Mouse (Mus musculus): ENCODE data around the gene Syngr4.

The Syngr4 gene

DNA sequence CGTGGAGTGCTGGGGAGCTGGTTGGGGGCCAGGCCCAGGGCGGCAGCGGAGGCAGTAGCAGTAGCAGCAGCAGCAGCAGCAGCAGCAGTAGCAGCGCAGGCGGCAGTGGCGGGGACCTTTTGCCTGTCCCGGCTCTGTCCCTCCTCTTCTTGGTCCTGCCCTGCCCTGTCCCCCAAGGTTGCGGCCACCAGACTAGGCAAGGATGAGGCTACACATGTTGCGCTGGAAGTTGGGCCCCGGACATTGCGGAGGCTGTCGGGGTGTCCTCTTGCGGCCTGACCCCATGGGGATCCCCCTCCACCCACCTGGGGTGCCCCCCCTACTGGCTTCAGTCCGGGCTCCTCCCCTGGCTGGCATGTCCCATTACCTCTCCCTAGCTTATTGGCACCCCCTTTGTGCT, 26.7 kb downstream of the Syngr4 start:
- peak; percentile 30 for DNase-seq (ENCODE audit: extremely low spot score, low spot score)

DNA sequence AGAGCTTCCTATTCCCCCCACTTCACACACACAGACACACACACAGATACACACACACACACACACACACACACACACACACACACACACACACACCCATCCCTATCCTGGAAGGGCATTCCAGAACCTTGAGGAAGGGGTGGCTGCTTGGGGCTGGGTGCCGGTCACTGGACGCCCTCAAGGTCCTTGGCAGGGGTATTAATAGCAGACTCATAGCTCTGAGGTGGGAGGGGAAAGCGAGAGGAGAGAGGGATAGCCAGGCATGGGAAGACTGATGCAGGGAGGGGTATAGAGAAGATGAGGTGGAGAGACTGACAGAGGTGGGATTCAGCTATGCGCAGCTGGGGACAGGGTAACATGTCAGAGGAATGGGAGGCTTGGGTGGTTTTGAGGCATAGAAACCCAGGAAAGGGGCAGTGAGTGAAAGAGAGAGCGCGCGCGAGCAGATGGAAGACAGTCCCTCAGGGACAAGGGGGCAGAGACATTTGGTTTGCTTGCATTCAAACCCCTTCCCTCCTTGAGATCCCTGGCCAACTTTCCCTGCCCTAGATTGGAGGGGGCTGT, 27.3 kb downstream of the Syngr4 start:
- peak; percentile 31 for DNase-seq (ENCODE audit: extremely low spot score, low spot score)

DNA sequence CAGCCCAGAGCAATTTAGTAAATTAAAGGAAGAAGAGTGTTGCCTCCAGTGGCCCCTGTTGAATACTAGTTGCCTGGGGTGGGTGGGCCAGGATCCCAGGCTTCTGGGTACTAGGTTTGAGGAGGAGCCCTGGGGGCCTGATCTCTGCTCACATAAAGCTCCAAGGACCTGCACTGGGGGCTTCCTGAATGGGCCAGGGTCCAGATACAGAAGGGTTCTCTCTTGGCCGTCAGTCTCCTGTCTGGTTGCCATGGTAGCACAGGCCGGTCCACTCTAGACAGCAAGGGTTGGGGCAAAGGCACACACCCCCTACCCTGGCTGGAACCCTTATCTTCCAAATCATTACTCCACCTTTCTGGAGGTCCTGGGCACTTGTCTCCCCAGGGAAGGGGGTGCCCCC, 28.6 kb downstream of the Syngr4 start:
- DNase-seq (ENCODE audit: extremely low spot score, low spot score), result no peak

DNA sequence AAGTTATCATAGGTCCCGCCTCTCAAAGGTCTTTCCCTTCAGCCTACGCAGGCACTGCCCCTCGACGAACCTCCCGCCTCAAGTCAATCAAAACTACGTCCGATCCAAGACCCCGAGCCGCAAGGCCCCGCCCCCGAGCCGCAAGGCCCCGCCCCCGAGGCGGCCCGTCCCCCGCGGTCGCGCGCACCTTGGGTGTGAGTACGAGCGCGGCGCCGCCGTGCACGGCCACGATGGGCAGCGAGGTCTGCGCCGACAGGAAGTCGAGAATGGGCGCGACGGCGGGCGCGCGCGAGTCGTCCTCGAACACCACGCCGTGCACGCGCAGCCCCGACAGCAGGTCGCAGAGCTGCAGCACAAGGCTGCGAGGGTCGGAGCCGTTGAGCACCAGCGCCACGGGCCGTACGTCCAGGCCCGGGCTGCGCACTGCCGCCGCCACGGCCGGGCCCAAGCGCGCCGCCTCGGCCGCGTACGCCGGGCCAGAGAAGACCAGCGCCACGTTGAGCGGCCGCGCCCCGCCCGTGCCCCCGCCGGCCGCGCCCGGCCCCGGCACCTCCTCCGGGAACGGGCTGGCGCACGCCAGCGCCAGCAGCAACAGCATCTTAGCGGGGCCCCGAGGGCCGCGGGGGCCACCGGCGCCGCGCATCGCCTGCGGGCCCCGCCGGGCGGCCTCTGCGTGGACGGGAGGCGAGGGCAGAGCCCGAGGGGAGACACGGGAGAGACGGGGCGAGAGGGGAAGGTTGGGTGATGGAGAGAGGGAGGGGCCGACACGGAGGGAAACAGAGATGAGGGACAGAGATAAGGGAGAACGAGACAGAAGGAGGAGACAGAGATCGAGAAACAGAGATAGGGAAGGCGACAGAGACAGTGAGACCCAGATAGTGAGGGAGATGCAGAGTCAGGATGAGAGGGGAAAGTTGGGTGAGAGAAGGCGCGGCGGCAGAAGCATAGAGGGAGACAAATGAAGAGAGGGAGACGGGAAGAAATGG, 30.3 kb downstream of the Syngr4 start:
- peak; percentile 94 for DNase-seq (ENCODE audit: extremely low spot score, low spot score)

DNA sequence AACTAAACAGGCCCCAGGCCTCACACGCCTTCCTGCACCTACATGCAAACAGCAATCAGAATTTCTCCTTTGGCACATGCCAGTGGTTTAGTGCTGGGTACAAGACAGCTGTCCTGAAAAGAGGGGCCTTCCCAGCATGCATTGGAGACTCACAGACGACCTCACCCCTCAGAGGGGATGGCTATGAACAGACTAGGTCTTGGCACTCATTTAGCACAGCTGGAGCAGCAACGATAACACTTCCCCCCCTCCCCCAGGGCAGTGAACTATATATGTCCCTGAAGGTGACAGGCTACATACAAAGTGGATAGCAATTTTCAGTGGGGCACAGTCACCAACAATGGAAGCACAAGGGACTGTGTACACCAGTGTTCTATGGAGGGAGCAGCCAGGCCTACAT, 32.1 kb downstream of the Syngr4 start:
- DNase-seq (ENCODE audit: extremely low spot score, low spot score), result no peak

DNA sequence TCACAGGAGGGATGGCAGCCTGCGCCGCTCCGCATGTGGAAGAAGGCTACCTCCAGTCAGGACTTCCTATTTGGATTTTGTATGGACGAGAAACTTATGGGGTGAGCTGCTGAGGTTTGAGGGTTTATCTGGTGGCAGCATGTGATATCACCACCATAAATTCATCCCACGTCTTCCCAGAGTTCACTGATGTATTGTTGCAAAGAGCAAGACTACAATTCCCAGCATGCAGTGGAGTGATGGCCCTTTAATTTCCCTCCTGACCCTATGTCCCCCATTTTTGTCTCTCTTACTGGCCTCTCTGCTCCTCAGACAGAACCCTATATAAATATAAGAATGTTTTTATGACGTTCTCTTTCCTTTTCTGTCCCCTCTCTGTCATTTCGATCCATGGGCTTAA, 33.7 kb downstream of the Syngr4 start:
- DNase-seq (ENCODE audit: extremely low spot score, low spot score), result no peak

DNA sequence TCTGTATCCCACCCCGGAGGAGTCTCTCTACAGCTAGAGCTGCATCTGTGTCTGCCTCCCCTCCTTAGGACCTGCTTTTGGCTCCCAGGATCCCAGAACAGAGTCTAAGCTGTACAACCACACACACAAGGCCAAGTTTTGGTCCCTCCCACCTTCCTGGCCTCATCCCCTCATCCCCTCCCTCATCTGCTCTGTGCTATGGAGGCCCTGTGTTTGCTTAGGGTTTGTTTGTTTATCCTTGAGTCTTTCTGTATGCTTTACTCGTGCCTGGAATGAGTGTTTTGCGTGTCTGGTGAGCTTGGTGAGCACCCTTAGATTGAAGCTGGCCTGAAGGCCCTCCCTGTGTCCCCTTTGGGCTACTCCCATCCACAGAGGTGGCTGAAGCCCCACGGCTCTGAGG, 37.5 kb downstream of the Syngr4 start:
- no peak for DNase-seq (ENCODE audit: extremely low spot score, low spot score)

DNA sequence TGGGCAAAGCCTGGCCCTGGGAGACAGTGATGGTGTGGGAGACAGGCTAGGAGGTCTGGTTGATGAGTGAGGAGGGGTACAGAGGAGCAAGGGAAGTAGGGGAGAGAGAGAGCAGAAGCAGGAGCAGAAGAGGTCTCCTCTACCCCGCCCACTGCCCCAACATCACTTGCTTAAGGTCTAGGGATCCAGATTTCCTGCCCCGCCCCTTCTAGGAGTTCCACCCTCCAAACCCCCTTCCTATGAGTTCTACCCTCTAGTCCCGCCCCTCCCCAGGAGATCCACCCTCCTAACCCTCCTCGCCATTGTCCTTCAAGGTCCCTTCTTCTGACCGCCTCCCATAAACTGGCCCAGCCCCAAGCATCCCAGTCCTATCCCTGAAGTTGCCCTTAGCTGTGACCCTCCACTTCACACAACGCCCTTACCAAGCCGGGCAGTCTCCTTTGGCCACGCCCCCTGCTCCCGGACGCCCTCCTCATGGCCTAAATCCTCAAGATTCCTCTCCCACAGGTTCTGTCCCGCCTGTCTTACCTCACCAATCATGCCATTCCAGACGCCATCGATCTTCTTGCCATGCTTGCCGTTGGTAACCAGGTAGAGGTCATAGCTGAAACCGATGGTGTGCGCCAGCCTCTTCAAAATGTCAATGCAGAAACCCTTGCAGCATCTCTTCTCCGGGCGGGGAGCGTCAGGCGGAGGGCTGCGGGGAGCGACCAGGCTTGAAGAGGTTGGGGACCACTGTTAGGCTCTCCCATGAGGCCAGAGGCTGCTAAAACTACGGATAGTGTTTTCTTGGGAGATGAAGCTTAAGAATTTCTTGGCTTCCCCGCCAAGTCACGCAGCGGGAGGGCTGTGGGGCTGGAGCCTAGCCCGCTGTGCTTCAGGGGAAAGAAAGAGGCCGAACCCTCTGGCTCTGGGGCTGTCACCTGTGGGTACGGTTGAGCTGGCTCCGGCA, 39.3 kb downstream of the Syngr4 start:
- DNase-seq (ENCODE audit: extremely low spot score, low spot score), result peak; percentile 55

DNA sequence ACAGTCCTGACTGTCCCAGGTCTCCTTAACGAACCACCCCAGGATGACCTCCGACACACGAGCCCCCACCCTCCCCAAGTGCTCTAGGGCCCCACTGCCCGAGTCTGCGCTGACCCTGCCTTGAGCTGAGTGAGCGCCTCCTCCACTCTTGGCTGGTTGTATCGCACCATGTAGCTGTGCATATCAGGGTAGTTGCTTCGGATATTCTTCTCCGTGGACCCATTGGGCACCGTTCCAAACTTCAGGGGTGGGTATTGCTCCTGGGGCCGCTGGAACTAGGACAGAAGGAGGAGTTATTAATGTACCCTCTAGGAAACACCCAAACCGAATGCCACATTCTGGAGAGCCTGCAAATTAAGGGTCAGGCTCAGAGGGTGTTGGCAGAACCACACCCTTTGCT, 43.4 kb downstream of the Syngr4 start:
- no peak for DNase-seq (ENCODE audit: extremely low spot score, low spot score)

DNA sequence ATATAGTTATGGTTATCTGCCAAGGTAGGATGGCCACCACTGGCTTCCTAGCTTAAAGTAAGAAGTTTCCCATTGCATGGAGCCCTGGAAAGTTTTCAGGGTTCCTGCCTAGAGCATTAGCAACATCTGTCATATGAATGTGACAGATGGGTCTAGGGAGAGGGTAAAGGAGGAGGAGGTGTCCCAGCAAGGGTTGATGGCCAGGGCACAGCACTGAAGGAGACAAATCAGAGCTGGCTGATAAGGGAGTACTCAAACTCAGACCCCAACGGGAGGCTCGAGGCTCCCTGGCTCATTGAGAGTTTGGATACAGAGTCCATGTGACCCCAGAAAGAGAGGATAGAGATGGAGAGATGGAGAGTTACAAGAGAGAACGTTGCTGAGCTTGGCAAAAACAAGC, 45.9 kb downstream of the Syngr4 start:
- DNase-seq (ENCODE audit: extremely low spot score, low spot score), result no peak

DNA sequence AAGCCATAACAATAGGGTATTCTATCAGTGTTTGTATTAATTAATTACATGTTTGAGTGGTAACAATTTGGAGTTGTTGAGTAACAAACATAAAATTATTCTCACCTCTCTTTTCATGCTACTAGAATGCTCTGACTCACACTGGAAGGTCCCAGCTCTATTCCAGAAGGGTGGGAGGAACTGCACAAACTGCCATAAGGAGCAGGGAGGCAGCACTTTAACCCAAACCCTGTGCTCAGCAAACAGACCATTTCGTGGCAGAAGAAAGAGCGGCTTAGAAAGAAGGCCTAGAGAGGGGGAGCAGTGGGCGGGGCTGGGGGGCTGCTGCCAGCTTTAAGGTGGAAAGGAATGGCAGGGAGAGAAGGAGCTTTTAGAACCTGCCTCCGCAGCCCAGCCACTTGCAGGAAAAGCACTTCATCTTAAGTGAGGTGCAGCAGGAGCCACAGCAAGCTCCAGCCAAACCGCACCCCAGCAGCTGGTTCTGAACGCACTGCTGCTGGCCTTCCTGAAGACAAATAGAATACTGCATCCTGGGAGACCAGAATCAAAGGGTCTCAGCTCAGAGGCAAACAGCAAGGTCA, 48.0 kb downstream of the Syngr4 start:
- no peak for DNase-seq (ENCODE audit: extremely low spot score, low spot score)

DNA sequence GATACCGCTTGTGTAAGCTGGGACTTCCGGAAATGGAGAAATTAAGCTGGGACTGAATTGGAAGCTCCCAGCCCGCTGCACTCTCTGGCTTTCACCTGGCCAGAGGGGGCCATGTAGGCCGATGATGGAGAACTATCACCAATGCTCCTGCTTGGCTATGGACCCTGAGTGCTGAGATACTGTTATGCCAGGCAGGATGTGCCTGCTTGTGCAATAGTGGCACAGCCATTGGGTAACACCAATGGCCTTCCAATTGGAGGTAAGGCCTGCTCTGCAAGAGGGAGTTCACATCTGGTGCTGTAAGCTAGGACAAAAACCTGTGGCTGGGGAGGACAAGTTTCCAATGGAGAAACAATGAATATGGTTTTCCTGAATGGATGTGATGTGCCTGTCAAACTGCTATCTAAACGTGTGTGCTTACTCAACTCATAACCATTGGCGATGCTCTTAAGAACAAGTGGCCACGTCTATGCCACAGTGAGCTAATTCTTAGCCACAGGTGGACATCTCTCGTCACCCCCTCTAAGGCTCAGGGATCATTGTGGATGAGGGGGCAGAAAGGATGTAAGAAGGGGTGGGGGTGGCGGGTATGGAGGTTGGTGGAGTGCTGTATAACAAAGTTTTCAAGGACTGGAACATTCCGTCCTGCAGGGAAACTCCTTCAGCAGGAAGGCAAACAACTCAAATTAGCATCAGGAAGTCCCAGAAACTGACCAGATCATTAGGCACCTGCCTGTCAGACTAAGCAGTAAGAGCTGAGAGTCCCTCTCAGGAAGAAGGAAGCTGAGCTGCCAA, 53.4 kb downstream of the Syngr4 start:
- no peak for DNase-seq (ENCODE audit: extremely low spot score, low spot score)

All from neural tube, embryonic 10.5 days (tissue).